Mouse (Mus musculus): ENCODE data around the gene Grb10.

DNA sequence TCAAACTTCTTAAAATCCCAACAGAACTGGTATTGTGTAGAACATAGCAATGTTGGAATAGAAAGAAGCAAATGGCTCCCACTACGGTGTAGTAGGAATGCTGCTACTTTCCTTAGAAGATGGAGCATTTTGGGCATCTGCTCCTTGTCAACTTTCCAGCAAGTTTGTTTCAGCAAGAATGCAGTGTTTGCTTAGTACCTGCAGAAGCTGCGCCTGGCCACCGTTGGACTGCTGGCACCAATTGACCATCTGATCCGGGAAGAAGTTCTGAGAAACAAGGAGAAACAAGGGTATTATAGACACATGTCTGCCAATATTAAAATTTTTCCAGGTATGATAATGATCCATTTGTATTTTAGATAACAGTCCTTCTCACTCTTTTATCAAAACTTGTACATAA lies 92.7 kb downstream of the Grb10 start:
- TF ChIP-seq CTCF (IDR thresholded peaks at IDR 0.05; ENCODE audit: extremely low read depth, insufficient read depth, insufficient read length, insufficient replicate concordance) (no peak), POLR2A (IDR thresholded peaks at IDR 0.05; ENCODE audit: low read depth, low read length) (no peak)
